Mouse (Mus musculus): ENCODE results near the gene Tenm3. TPM values are rescaled to one million over a fixed set of nuclear protein-coding genes. Genes with fewer than 3 reads are reported as not detected.

Gene Tenm3
- polyA plus RNA-seq, 1 experiment, result 18.2 TPM

DNA sequence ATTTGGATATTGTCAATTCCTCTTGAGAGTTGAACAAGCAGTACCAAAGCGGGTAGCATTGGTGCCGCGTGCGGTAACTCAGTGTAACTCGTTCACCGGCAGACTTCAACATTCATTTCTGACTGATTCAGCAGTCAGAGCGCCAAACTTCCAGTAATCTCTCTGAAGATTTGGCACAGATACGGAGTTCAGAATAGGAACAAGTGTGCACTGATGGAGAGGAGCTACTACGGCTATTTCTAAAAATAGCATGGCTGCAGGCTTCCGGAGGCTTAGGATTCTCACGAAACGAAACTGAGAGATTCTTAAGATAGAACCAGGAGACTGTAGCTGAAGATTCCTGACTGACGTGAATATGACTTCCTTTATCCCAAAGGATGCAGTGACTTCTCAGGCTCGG, 332.6 kb downstream of the Tenm3 start:
- H3K79me3 ChIP-seq (ENCODE audit: low read depth), result no peaks in the 10 kb centered on the region
- no peak for TF ChIP-seq MYOD1 (IDR thresholded peaks at IDR 0.05; ENCODE audit: control insufficient read depth, insufficient read length, low read depth)
- H3K36me3 ChIP-seq (ENCODE audit: control insufficient read depth, insufficient read depth), result no peaks in the 10 kb centered on the region
- H3K79me2 ChIP-seq (ENCODE audit: control insufficient read depth, insufficient read depth), result no peaks in the 10 kb centered on the region
- H3K27me3 ChIP-seq (ENCODE audit: control insufficient read depth, insufficient read depth, insufficient read length), result no peaks in the 10 kb centered on the region
- H3K4me3 ChIP-seq (ENCODE audit: insufficient read depth, poor library complexity, severe bottlenecking), result no peak overlapping the region
- no peak overlapping the region for H3ac ChIP-seq (ENCODE audit: control insufficient read depth, insufficient read length, low read depth)

DNA sequence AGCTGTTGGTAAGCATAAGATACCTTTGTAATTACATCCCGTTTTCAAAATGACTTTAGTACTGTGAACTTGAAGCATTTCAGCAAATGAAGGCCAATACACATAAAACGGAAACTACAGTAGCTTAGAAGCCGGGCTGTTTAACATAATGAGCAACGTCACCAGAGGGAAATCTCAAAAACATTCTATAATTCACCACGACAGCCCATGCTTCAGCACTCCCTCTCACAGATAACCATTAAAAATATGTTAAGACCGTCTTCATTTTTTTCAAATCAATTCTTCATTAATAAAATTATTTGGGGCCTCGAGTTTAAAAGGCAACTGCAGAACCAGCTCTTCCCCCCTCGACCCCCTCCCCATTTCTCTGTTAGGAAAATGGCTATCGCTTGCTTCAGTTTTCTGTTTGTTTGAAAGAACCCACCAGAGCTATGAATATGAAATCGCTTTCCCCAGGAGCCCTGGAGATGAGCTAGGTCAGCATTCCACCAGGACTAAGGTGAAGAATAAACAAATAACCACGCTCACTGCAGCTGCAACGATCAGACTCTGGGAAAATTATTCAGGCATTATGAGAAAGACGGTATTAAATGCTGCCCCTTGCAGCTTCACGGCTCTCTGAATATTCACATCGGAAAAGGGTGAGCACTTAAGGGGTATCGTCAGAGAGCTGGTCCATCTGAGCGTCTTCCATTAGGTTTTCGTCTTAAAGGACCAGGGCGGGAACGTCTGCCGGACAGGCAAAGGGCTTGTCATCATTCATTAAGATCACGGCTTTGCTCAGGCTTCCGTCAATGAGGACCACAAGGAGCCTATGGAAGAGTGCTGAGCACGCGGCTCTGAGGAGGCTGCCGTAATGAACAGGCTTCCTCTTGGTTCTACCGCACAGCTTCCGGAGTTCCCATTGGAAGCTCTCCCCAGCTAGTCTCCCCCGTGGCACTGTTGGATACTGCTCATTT, 334.8 kb downstream of the Tenm3 start:
- no peaks in the 10 kb centered on the region for H3K79me3 ChIP-seq (ENCODE audit: low read depth)
- TF ChIP-seq USF1 (IDR thresholded peaks at IDR 0.05; ENCODE audit: low read depth) (no peak), MYOD1 (IDR thresholded peaks at IDR 0.05; ENCODE audit: control insufficient read depth, insufficient read length, low read depth) (no peak), MAX (IDR thresholded peaks at IDR 0.05) (no peak), FOSL1 (IDR thresholded peaks at IDR 0.05; ENCODE audit: insufficient read depth, low read length, poor library complexity, severe bottlenecking) (no peak), CTCF (IDR thresholded peaks at IDR 0.05; ENCODE audit: control insufficient read depth, insufficient read depth, insufficient read length) (no peak), CEBPB (IDR thresholded peaks at IDR 0.05; ENCODE audit: low read depth) (no peak)
- H3K4me3 ChIP-seq (ENCODE audit: insufficient read depth, poor library complexity, severe bottlenecking), result no peak overlapping the region

DNA sequence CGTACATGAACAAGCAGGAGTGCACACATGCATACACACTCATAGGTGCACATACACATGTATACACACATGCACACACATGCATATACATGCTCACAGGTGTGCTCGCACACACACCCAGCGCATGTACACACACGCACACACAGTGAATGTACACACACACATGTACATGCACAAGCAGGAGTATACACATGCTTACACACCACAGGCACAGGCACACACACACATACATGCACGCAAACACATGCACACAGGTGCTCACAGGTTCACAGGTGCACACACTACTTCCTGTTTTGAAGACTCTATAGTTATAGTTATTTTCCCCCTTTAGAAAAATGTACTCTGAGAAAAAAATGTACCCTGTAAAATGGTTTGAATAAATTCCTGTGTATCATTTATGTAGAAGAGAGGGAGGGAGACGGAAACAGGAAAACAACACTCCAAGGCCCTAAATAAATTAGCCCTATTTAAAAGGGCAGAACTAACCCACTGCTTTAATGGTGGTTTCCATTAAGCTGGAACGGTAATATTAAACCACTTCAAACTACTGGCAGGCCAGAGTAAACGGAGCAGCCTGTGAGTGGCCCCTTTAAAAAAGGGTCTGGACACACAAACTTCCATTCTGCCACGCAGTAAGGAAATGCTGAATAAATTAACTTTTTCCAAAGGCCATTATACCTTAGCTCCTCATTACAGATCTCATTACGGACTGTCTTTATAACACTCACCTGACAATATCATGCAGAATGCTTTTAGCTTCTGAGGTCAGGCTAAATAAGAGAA, 335.8 kb downstream of the Tenm3 start:
- Histone ChIP-seq H3K4me3 (ENCODE audit: insufficient read depth, poor library complexity, severe bottlenecking) (no peak overlapping the region), H3ac (ENCODE audit: control insufficient read depth, insufficient read length, low read depth) (no peak overlapping the region), H3K79me3 (ENCODE audit: low read depth) (no peaks in the 10 kb centered on the region), H3K36me3 (ENCODE audit: control insufficient read depth, insufficient read depth) (no peaks in the 10 kb centered on the region), H3K27me3 (ENCODE audit: control insufficient read depth, insufficient read depth, insufficient read length) (no peaks in the 10 kb centered on the region), H3K79me2 (ENCODE audit: control insufficient read depth, insufficient read depth) (no peaks in the 10 kb centered on the region)
- no peak for TF ChIP-seq CTCF (IDR thresholded peaks at IDR 0.05; ENCODE audit: control insufficient read depth, insufficient read depth, insufficient read length)
- no peak for TF ChIP-seq FOSL1 (IDR thresholded peaks at IDR 0.05; ENCODE audit: insufficient read depth, low read length, poor library complexity, severe bottlenecking)
- no peak for TF ChIP-seq CEBPB (IDR thresholded peaks at IDR 0.05; ENCODE audit: low read depth)
- no peak for TF ChIP-seq USF1 (IDR thresholded peaks at IDR 0.05; ENCODE audit: low read depth)
- TF ChIP-seq MAX (IDR thresholded peaks at IDR 0.05), result no peak
- TF ChIP-seq MYOG (IDR thresholded peaks at IDR 0.05; ENCODE audit: control insufficient read depth, extremely low read depth, insufficient read length), result no peak
- TF ChIP-seq MYOD1 (IDR thresholded peaks at IDR 0.05; ENCODE audit: control insufficient read depth, insufficient read length, low read depth), result no peak

More for the DNA sequence above, 334.8 kb downstream of the Tenm3 start:
- Histone ChIP-seq H3K79me2 (ENCODE audit: control insufficient read depth, insufficient read depth) (no peaks in the 10 kb centered on the region), H3K27me3 (ENCODE audit: control insufficient read depth, insufficient read depth, insufficient read length) (no peaks in the 10 kb centered on the region), H3K36me3 (ENCODE audit: control insufficient read depth, insufficient read depth) (no peaks in the 10 kb centered on the region), H3ac (ENCODE audit: control insufficient read depth, insufficient read length, low read depth) (no peak overlapping the region)

DNA sequence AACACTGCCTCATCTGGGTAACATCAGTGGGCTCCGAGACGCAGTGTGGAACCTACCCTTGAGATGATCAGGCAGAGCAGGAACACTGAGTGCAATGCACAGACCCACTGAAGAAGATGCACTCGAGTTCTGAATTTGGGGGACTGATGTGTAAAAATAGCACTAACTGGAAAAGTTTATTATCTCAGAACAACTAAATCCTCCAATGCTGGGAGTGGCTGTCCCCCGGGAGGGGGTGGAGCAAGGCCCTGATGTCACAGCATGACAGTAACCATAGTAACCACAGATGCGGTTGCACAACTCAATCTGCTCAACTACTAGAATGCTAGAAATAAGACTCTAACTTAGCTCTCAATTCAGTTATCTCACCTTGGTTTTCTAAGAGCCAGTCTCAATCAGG, 351.3 kb downstream of the Tenm3 start:
- no peak overlapping the region for H3ac ChIP-seq (ENCODE audit: control insufficient read depth, insufficient read length, low read depth)
- TF ChIP-seq MYOD1 (IDR thresholded peaks at IDR 0.05; ENCODE audit: control insufficient read depth, insufficient read length, low read depth) (no peak), CEBPB (IDR thresholded peaks at IDR 0.05; ENCODE audit: low read depth) (peak; percentile 42), FOSL1 (IDR thresholded peaks at IDR 0.05; ENCODE audit: insufficient read depth, low read length, poor library complexity, severe bottlenecking) (no peak), CTCF (IDR thresholded peaks at IDR 0.05; ENCODE audit: control insufficient read depth, insufficient read depth, insufficient read length) (no peak)
- no peaks in the 10 kb centered on the region for H3K27me3 ChIP-seq (ENCODE audit: control insufficient read depth, insufficient read depth, insufficient read length)
- H3K79me2 ChIP-seq (ENCODE audit: control insufficient read depth, insufficient read depth), result no peaks in the 10 kb centered on the region
- H3K36me3 ChIP-seq (ENCODE audit: control insufficient read depth, insufficient read depth), result no peaks in the 10 kb centered on the region
- no peak overlapping the region for H3K4me3 ChIP-seq (ENCODE audit: insufficient read depth, poor library complexity, severe bottlenecking)
- no peaks in the 10 kb centered on the region for H3K79me3 ChIP-seq (ENCODE audit: low read depth)

DNA sequence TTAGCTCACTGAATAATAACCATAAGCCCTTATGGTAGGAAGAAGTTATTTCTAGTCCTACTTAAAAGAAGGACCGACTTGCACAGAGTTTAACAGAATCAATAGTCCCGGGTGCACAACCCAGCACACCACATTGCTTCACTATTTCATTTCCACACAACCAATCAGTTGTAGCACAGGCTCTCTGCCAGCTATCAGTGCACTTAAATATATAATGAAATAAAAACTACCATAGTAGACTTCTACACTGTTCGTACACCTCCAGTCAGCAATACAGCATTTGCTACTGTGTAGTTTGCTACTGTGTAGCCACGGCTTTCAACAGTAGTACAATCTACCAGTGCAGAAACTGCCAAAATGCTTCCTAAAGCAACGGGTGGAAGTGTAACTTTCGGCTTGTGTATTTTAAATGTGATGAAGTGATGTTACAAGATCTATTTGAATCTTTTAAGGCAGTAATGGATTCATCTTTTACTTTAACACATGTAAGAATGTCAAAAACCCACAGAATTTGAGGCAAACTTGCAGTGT, 353.1 kb downstream of the Tenm3 start:
- Histone ChIP-seq H3K27me3 (ENCODE audit: control insufficient read depth, insufficient read depth, insufficient read length) (no peaks in the 10 kb centered on the region), H3ac (ENCODE audit: control insufficient read depth, insufficient read length, low read depth) (no peak overlapping the region), H3K36me3 (ENCODE audit: control insufficient read depth, insufficient read depth) (no peaks in the 10 kb centered on the region), H3K79me2 (ENCODE audit: control insufficient read depth, insufficient read depth) (no peaks in the 10 kb centered on the region), H3K79me3 (ENCODE audit: low read depth) (no peaks in the 10 kb centered on the region), H3K4me3 (ENCODE audit: insufficient read depth, poor library complexity, severe bottlenecking) (no peak overlapping the region)
- TF ChIP-seq CTCF (IDR thresholded peaks at IDR 0.05; ENCODE audit: control insufficient read depth, insufficient read depth, insufficient read length) (no peak), CEBPB (IDR thresholded peaks at IDR 0.05; ENCODE audit: low read depth) (no peak), MAX (IDR thresholded peaks at IDR 0.05) (no peak), MYOD1 (IDR thresholded peaks at IDR 0.05; ENCODE audit: control insufficient read depth, insufficient read length, low read depth) (no peak), USF1 (IDR thresholded peaks at IDR 0.05; ENCODE audit: low read depth) (no peak), MYOG (IDR thresholded peaks at IDR 0.05; ENCODE audit: control insufficient read depth, extremely low read depth, insufficient read length) (no peak), FOSL1 (IDR thresholded peaks at IDR 0.05; ENCODE audit: insufficient read depth, low read length, poor library complexity, severe bottlenecking) (no peak)
